Mouse (Mus musculus): ENCODE measurements at regions not wholly inside any gene's neighbourhood (a gene's known extent, or its start where the extent isn't known, plus 50 kb on each side); places are given as distances from the start of the nearest gene placed in this dataset.

- Histone ChIP-seq H3K4me3 (ENCODE audit: low read depth, low read length) (no peak overlapping the region), H3K4me2 (ENCODE audit: low read length) (no peak overlapping the region), H3K4me1 (ENCODE audit: control insufficient read depth, insufficient read depth, low read length) (no peaks in the 10 kb centered on the region), H3K27ac (ENCODE audit: low read depth, low read length) (no peak overlapping the region), H3K9ac (ENCODE audit: low read length) (no peak overlapping the region), H3K27me3 (replicated peaks; ENCODE audit: control insufficient read depth, insufficient read depth, low read length) (no peaks in the 10 kb centered on the region), H3K9me3 (replicated peaks; ENCODE audit: control insufficient read depth, low read length) (no peaks in the 10 kb centered on the region), H3K36me3 (ENCODE audit: control insufficient read depth, insufficient read depth, low read length) (no peaks in the 10 kb centered on the region)
- DNase-seq (ENCODE audit: low spot score) (no peak), ATAC-seq (no peak)
- WGBS: 88% methylated on average over 2 of the region's 2 CpGs
Observed at GRCm38 (mm10) chr9:91610401-91610800, 244.8 kb upstream of the Zic1 start.

- peak overlapping the region; percentile 8; the same call in 1 of the 2 replicates for H3K4me2 ChIP-seq (ENCODE audit: low read length)
- H3K36me3 ChIP-seq (ENCODE audit: control insufficient read depth, insufficient read depth, low read length): no peaks in the 10 kb centered on the region
- H3K27me3 ChIP-seq (replicated peaks; ENCODE audit: control insufficient read depth, insufficient read depth, low read length): no peaks in the 10 kb centered on the region
- H3K4me3 ChIP-seq (ENCODE audit: low read depth, low read length): no peak overlapping the region
- H3K4me1 ChIP-seq (ENCODE audit: control insufficient read depth, insufficient read depth, low read length): no peaks in the 10 kb centered on the region
- WGBS: 46% methylated on average over 10 of the region's 10 CpGs
- no peaks in the 10 kb centered on the region for H3K9me3 ChIP-seq (replicated peaks; ENCODE audit: control insufficient read depth, low read length)
- no peak overlapping the region for H3K27ac ChIP-seq (ENCODE audit: low read depth, low read length)
- peak; percentile 60 for DNase-seq (ENCODE audit: low spot score)
- no peak overlapping the region; the same call in 1 of the 2 replicates for H3K9ac ChIP-seq (ENCODE audit: low read length)
- ATAC-seq: peak; percentile 83; the same call in 1 of the 2 replicates
Observed at GRCm38 (mm10) chr9:91609457-91610166, 244.0 kb upstream of the Zic1 start.

GRCm38 (mm10) chr9:91601740-91602139 lies 236.1 kb upstream of the Zic1 start:
- Histone ChIP-seq H3K36me3 (ENCODE audit: control insufficient read depth, insufficient read depth, low read length) (no peaks in the 10 kb centered on the region), H3K4me1 (ENCODE audit: control insufficient read depth, insufficient read depth, low read length) (no peaks in the 10 kb centered on the region), H3K9ac (ENCODE audit: low read length) (no peak overlapping the region), H3K9me3 (replicated peaks; ENCODE audit: control insufficient read depth, low read length) (no peaks in the 10 kb centered on the region), H3K27ac (ENCODE audit: low read depth, low read length) (no peak overlapping the region), H3K27me3 (replicated peaks; ENCODE audit: control insufficient read depth, insufficient read depth, low read length) (no peaks in the 10 kb centered on the region), H3K4me3 (ENCODE audit: low read depth, low read length) (no peak overlapping the region), H3K4me2 (ENCODE audit: low read length) (no peak overlapping the region)
- ATAC-seq (peak; percentile 84), DNase-seq (ENCODE audit: low spot score) (peak; percentile 59)
- WGBS: 47% methylated on average over 6 of the region's 6 CpGs

GRCm38 (mm10) chr9:91591915-91592314 lies 226.3 kb upstream of the Zic1 start:
- no peaks in the 10 kb centered on the region for H3K9me3 ChIP-seq (replicated peaks; ENCODE audit: control insufficient read depth, low read length)
- DNase-seq (ENCODE audit: low spot score) (peak; percentile 38), ATAC-seq (no peak)
- WGBS: 47% methylated on average over 4 of the region's 4 CpGs
- no peak overlapping the region for H3K4me2 ChIP-seq (ENCODE audit: low read length)
- no peak overlapping the region for H3K4me3 ChIP-seq (ENCODE audit: low read depth, low read length)
- no peaks in the 10 kb centered on the region for H3K27me3 ChIP-seq (replicated peaks; ENCODE audit: control insufficient read depth, insufficient read depth, low read length)
- no peak overlapping the region for H3K27ac ChIP-seq (ENCODE audit: low read depth, low read length)
- H3K9ac ChIP-seq (ENCODE audit: low read length): no peak overlapping the region
- H3K4me1 ChIP-seq (ENCODE audit: control insufficient read depth, insufficient read depth, low read length): no peaks in the 10 kb centered on the region
- H3K36me3 ChIP-seq (ENCODE audit: control insufficient read depth, insufficient read depth, low read length): no peaks in the 10 kb centered on the region

GRCm38 (mm10) chr9:91588756-91589155 lies 223.1 kb upstream of the Zic1 start:
- Histone ChIP-seq H3K9me3 (replicated peaks; ENCODE audit: control insufficient read depth, low read length) (no peaks in the 10 kb centered on the region), H3K4me1 (ENCODE audit: control insufficient read depth, insufficient read depth, low read length) (no peaks in the 10 kb centered on the region), H3K4me2 (ENCODE audit: low read length) (no peak overlapping the region), H3K27ac (ENCODE audit: low read depth, low read length) (no peak overlapping the region), H3K9ac (ENCODE audit: low read length) (no peak overlapping the region), H3K27me3 (replicated peaks; ENCODE audit: control insufficient read depth, insufficient read depth, low read length) (no peaks in the 10 kb centered on the region), H3K4me3 (ENCODE audit: low read depth, low read length) (no peak overlapping the region), H3K36me3 (ENCODE audit: control insufficient read depth, insufficient read depth, low read length) (no peaks in the 10 kb centered on the region)
- DNase-seq (ENCODE audit: low spot score) (no peak), ATAC-seq (no peak)
- 54% methylated on average over 6 of the region's 6 CpGs for WGBS

- DNase-seq (ENCODE audit: low spot score) (peak; percentile 16), ATAC-seq (no peak)
- 28% methylated on average over 5 of the region's 5 CpGs for WGBS
- Histone ChIP-seq H3K27me3 (replicated peaks; ENCODE audit: control insufficient read depth, insufficient read depth, low read length) (no peaks in the 10 kb centered on the region), H3K9ac (ENCODE audit: low read length) (no peak overlapping the region), H3K27ac (ENCODE audit: low read depth, low read length) (no peak overlapping the region; the same call in 1 of the 2 replicates), H3K4me3 (ENCODE audit: low read depth, low read length) (no peak overlapping the region), H3K36me3 (ENCODE audit: control insufficient read depth, insufficient read depth, low read length) (no peaks in the 10 kb centered on the region), H3K9me3 (replicated peaks; ENCODE audit: control insufficient read depth, low read length) (no peaks in the 10 kb centered on the region), H3K4me1 (ENCODE audit: control insufficient read depth, insufficient read depth, low read length) (no peaks in the 10 kb centered on the region), H3K4me2 (ENCODE audit: low read length) (no peak overlapping the region)
Observed at GRCm38 (mm10) chr9:91587861-91588260, 222.3 kb upstream of the Zic1 start.

- DNase-seq (ENCODE audit: low spot score): peak; percentile 63
- Histone ChIP-seq H3K36me3 (ENCODE audit: control insufficient read depth, insufficient read depth, low read length) (no peaks in the 10 kb centered on the region), H3K27me3 (replicated peaks; ENCODE audit: control insufficient read depth, insufficient read depth, low read length) (no peaks in the 10 kb centered on the region), H3K9me3 (replicated peaks; ENCODE audit: control insufficient read depth, low read length) (no peaks in the 10 kb centered on the region), H3K27ac (ENCODE audit: low read depth, low read length) (no peak overlapping the region; the same call in 1 of the 2 replicates), H3K4me2 (ENCODE audit: low read length) (no peak overlapping the region), H3K4me1 (ENCODE audit: control insufficient read depth, insufficient read depth, low read length) (no peaks in the 10 kb centered on the region), H3K4me3 (ENCODE audit: low read depth, low read length) (no peak overlapping the region), H3K9ac (ENCODE audit: low read length) (no peak overlapping the region)
- WGBS: 67% methylated on average over 7 of the region's 7 CpGs
- ATAC-seq: peak; percentile 73
Observed at GRCm38 (mm10) chr9:91587271-91587670, 221.7 kb upstream of the Zic1 start.

- ATAC-seq (no peak), DNase-seq (ENCODE audit: low spot score) (no peak)
- no peaks in the 10 kb centered on the region for H3K27me3 ChIP-seq (replicated peaks; ENCODE audit: control insufficient read depth, insufficient read depth, low read length)
- no peak overlapping the region for H3K4me3 ChIP-seq (ENCODE audit: low read depth, low read length)
- no peaks in the 10 kb centered on the region for H3K9me3 ChIP-seq (replicated peaks; ENCODE audit: control insufficient read depth, low read length)
- no peak overlapping the region for H3K27ac ChIP-seq (ENCODE audit: low read depth, low read length)
- no peak overlapping the region for H3K9ac ChIP-seq (ENCODE audit: low read length)
- no peak overlapping the region for H3K4me2 ChIP-seq (ENCODE audit: low read length)
- no peaks in the 10 kb centered on the region for H3K36me3 ChIP-seq (ENCODE audit: control insufficient read depth, insufficient read depth, low read length)
- H3K4me1 ChIP-seq (ENCODE audit: control insufficient read depth, insufficient read depth, low read length): no peaks in the 10 kb centered on the region
- WGBS: 90% methylated on average over 5 of the region's 5 CpGs
Observed at GRCm38 (mm10) chr9:91586635-91587034, 221.0 kb upstream of the Zic1 start.

GRCm38 (mm10) chr9:91574156-91574555 lies 208.5 kb upstream of the Zic1 start:
- Histone ChIP-seq H3K9ac (ENCODE audit: low read length) (no peak overlapping the region), H3K27ac (ENCODE audit: low read depth, low read length) (no peak overlapping the region), H3K4me2 (ENCODE audit: low read length) (no peak overlapping the region), H3K4me1 (ENCODE audit: control insufficient read depth, insufficient read depth, low read length) (no peaks in the 10 kb centered on the region), H3K36me3 (ENCODE audit: control insufficient read depth, insufficient read depth, low read length) (no peaks in the 10 kb centered on the region), H3K4me3 (ENCODE audit: low read depth, low read length) (no peak overlapping the region), H3K9me3 (replicated peaks; ENCODE audit: control insufficient read depth, low read length) (no peaks in the 10 kb centered on the region), H3K27me3 (replicated peaks; ENCODE audit: control insufficient read depth, insufficient read depth, low read length) (no peaks in the 10 kb centered on the region)
- no peak for ATAC-seq
- DNase-seq (ENCODE audit: low spot score): peak; percentile 47

All from forebrain, embryonic 14.5 days (tissue).